Mouse (Mus musculus): ENCODE data around the gene Ciita. TPM values are rescaled to one million over a fixed set of nuclear protein-coding genes. Genes with fewer than 3 reads are reported as not detected.

The Ciita gene
- polyA plus RNA-seq, 1 experiment, result not detected

DNA sequence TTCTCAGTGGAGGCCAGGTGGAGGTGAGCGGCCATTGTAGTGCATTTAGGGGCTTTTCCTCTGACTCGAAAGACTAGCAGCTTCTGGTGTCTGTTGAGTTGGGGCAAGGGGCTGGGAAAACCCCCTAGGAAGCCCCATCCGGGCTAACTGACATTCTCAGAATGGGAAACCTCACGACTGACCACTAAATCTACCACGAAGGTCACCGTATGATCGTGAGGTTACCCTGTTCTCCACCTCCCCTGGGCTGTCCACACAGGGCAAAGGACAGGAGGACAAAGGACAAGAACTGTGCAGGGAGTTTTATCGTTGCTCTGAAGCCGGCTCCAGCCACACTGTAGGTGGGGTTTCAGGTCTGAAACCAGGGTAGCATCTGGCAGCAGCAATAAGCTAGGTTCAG, 30.9 kb upstream of the Ciita start:
- no peak overlapping the region for H3K27ac ChIP-seq (ENCODE audit: insufficient read depth, low read length)
- no peak for TF ChIP-seq CTCF (IDR thresholded peaks at IDR 0.05; ENCODE audit: low read depth, low read length)
- TF ChIP-seq EP300 (IDR thresholded peaks at IDR 0.05; ENCODE audit: insufficient read depth, low read depth, low read length), result no peak
- TF ChIP-seq POLR2A (IDR thresholded peaks at IDR 0.05; ENCODE audit: insufficient read depth, low read length), result no peak
- H3K4me3 ChIP-seq (ENCODE audit: low read depth, low read length), result no peak overlapping the region
- H3K4me1 ChIP-seq (ENCODE audit: control insufficient read depth, insufficient read depth, low read length), result no peaks in the 10 kb centered on the region
- H3K9me3 ChIP-seq (replicated peaks; ENCODE audit: control insufficient read depth, insufficient read depth, low read length, poor library complexity, severe bottlenecking), result no peaks in the 10 kb centered on the region
- H3K36me3 ChIP-seq (ENCODE audit: control insufficient read depth, insufficient read depth, low read length, poor library complexity, severe bottlenecking), result no peaks in the 10 kb centered on the region
- H3K9ac ChIP-seq (ENCODE audit: low read depth, poor library complexity, severe bottlenecking), result no peak overlapping the region
- no peaks in the 10 kb centered on the region for H3K27me3 ChIP-seq (ENCODE audit: control insufficient read depth, insufficient read depth, low read length, poor library complexity, severe bottlenecking)

- no peaks in the 10 kb centered on the region for H3K36me3 ChIP-seq (ENCODE audit: control insufficient read depth, insufficient read depth, low read length, poor library complexity, severe bottlenecking)
- H3K4me3 ChIP-seq (ENCODE audit: low read depth, low read length), result no peak overlapping the region
- H3K9me3 ChIP-seq (replicated peaks; ENCODE audit: control insufficient read depth, insufficient read depth, low read length, poor library complexity, severe bottlenecking), result no peaks in the 10 kb centered on the region
- no peaks in the 10 kb centered on the region for H3K4me1 ChIP-seq (ENCODE audit: control insufficient read depth, insufficient read depth, low read length)
- H3K27me3 ChIP-seq (ENCODE audit: control insufficient read depth, insufficient read depth, low read length, poor library complexity, severe bottlenecking), result no peaks in the 10 kb centered on the region
- TF ChIP-seq CTCF (IDR thresholded peaks at IDR 0.05; ENCODE audit: low read depth, low read length), result no peak
- TF ChIP-seq POLR2A (IDR thresholded peaks at IDR 0.05; ENCODE audit: insufficient read depth, low read length), result no peak
- TF ChIP-seq EP300 (IDR thresholded peaks at IDR 0.05; ENCODE audit: insufficient read depth, low read depth, low read length), result no peak
- no peak overlapping the region for H3K9ac ChIP-seq (ENCODE audit: low read depth, poor library complexity, severe bottlenecking)
- no peak overlapping the region for H3K27ac ChIP-seq (ENCODE audit: insufficient read depth, low read length)
These were observed 28.0 kb upstream of the Ciita start for GRCm38 (mm10) chr16:10451906-10452305.

DNA sequence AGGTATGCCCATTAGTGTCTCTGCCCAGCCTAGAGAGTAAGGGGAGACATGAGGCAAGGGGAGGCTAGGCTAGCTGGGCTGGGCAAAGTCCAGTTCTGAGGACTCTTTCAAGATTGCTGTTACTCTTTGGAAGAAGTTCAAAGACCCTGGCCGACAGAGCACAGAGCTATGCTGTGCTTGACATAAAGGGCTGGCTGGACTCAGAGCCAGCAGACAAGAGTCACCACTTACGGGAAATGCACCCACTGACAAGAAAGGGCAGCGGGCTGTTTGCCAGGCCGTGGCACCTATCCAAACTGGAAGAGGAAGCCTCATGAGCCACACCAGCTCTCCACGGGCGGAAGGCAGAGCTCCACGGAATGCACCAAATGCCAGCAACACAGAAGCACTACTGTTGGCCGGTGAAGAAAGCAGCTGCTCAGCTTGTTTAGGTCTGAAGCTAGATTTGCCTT, 27.4 kb upstream of the Ciita start:
- no peak overlapping the region for H3K27ac ChIP-seq (ENCODE audit: insufficient read depth, low read length)
- no peak overlapping the region for H3K4me3 ChIP-seq (ENCODE audit: low read depth, low read length)
- TF ChIP-seq EP300 (IDR thresholded peaks at IDR 0.05; ENCODE audit: insufficient read depth, low read depth, low read length) (no peak), POLR2A (IDR thresholded peaks at IDR 0.05; ENCODE audit: insufficient read depth, low read length) (no peak), CTCF (IDR thresholded peaks at IDR 0.05; ENCODE audit: low read depth, low read length) (no peak)
- H3K36me3 ChIP-seq (ENCODE audit: control insufficient read depth, insufficient read depth, low read length, poor library complexity, severe bottlenecking), result no peaks in the 10 kb centered on the region
- H3K9me3 ChIP-seq (replicated peaks; ENCODE audit: control insufficient read depth, insufficient read depth, low read length, poor library complexity, severe bottlenecking), result no peaks in the 10 kb centered on the region
- no peak overlapping the region for H3K9ac ChIP-seq (ENCODE audit: low read depth, poor library complexity, severe bottlenecking)
- H3K4me1 ChIP-seq (ENCODE audit: control insufficient read depth, insufficient read depth, low read length), result no peaks in the 10 kb centered on the region
- no peaks in the 10 kb centered on the region for H3K27me3 ChIP-seq (ENCODE audit: control insufficient read depth, insufficient read depth, low read length, poor library complexity, severe bottlenecking)

DNA sequence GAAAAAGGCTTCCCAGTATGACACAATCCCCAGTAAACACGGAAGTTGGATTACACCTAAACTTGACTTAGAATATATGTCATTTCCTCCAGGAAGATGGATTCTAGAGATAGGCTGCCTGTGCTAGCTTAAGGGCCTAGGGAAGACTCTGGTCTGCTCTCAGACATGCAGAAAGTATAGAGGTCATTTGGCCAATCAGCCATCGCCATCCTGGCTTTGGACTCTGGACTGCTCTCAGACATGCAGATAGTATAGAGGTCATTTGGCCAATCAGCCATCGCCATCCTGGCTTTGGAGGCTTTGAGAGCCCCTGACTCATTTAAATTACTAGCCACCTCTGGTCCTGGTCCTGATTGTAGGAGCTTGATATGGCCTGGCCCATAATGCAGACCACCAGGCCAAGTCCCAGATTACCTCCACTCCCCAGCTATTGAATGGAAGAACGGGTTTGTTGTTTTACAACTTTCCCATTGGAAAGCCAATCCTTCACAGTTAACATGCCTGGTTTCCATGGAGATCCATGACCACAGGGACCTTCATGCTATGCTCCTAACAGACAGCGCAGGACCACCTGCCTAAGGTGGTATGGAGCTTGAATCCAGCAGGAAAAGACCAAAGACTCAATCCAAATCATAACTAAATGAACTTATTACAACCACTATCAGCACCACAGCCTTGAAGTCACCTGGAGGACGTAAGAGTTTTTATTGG, 25.8 kb upstream of the Ciita start:
- Histone ChIP-seq H3K27ac (ENCODE audit: insufficient read depth, low read length) (no peak overlapping the region), H3K36me3 (ENCODE audit: control insufficient read depth, insufficient read depth, low read length, poor library complexity, severe bottlenecking) (no peaks in the 10 kb centered on the region), H3K4me3 (ENCODE audit: low read depth, low read length) (no peak overlapping the region), H3K9ac (ENCODE audit: low read depth, poor library complexity, severe bottlenecking) (no peak overlapping the region), H3K9me3 (replicated peaks; ENCODE audit: control insufficient read depth, insufficient read depth, low read length, poor library complexity, severe bottlenecking) (no peaks in the 10 kb centered on the region), H3K4me1 (ENCODE audit: control insufficient read depth, insufficient read depth, low read length) (no peaks in the 10 kb centered on the region), H3K27me3 (ENCODE audit: control insufficient read depth, insufficient read depth, low read length, poor library complexity, severe bottlenecking) (no peaks in the 10 kb centered on the region)
- TF ChIP-seq POLR2A (IDR thresholded peaks at IDR 0.05; ENCODE audit: insufficient read depth, low read length) (no peak), CTCF (IDR thresholded peaks at IDR 0.05; ENCODE audit: low read depth, low read length) (no peak), EP300 (IDR thresholded peaks at IDR 0.05; ENCODE audit: insufficient read depth, low read depth, low read length) (no peak)

DNA sequence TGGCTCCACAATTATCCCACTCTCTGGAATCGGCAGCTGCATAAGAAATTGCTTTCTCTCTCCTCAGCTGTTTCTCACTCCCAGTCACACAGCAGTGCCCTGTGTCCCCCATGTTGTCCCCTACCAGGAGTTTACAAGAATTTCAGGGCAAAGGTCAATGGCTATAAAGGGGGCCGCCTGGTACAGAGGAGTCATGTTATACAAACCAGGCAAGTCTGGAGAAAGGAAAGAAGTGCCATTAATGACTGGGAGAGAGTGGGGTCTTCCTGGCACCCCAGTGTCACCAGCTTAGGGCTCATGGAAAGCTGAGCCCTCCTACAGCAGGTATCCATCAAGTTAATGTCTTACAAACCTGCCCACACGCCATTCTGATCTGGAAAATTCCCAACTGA, 25.3 kb upstream of the Ciita start:
- no peak overlapping the region for H3K4me3 ChIP-seq (ENCODE audit: low read depth, low read length)
- no peaks in the 10 kb centered on the region for H3K9me3 ChIP-seq (replicated peaks; ENCODE audit: control insufficient read depth, insufficient read depth, low read length, poor library complexity, severe bottlenecking)
- H3K9ac ChIP-seq (ENCODE audit: low read depth, poor library complexity, severe bottlenecking), result no peak overlapping the region
- H3K27ac ChIP-seq (ENCODE audit: insufficient read depth, low read length), result no peak overlapping the region
- H3K27me3 ChIP-seq (ENCODE audit: control insufficient read depth, insufficient read depth, low read length, poor library complexity, severe bottlenecking), result no peaks in the 10 kb centered on the region
- no peaks in the 10 kb centered on the region for H3K4me1 ChIP-seq (ENCODE audit: control insufficient read depth, insufficient read depth, low read length)
- TF ChIP-seq CTCF (IDR thresholded peaks at IDR 0.05; ENCODE audit: low read depth, low read length), result no peak
- no peak for TF ChIP-seq EP300 (IDR thresholded peaks at IDR 0.05; ENCODE audit: insufficient read depth, low read depth, low read length)
- no peak for TF ChIP-seq POLR2A (IDR thresholded peaks at IDR 0.05; ENCODE audit: insufficient read depth, low read length)
- H3K36me3 ChIP-seq (ENCODE audit: control insufficient read depth, insufficient read depth, low read length, poor library complexity, severe bottlenecking), result no peaks in the 10 kb centered on the region

- Histone ChIP-seq H3K36me3 (ENCODE audit: control insufficient read depth, insufficient read depth, low read length, poor library complexity, severe bottlenecking) (no peaks in the 10 kb centered on the region), H3K4me3 (ENCODE audit: low read depth, low read length) (no peak overlapping the region), H3K4me1 (ENCODE audit: control insufficient read depth, insufficient read depth, low read length) (peaks cover 6% of the 10 kb centered on the region), H3K27ac (ENCODE audit: insufficient read depth, low read length) (no peak overlapping the region), H3K9me3 (replicated peaks; ENCODE audit: control insufficient read depth, insufficient read depth, low read length, poor library complexity, severe bottlenecking) (no peaks in the 10 kb centered on the region), H3K9ac (ENCODE audit: low read depth, poor library complexity, severe bottlenecking) (no peak overlapping the region), H3K27me3 (ENCODE audit: control insufficient read depth, insufficient read depth, low read length, poor library complexity, severe bottlenecking) (no peaks in the 10 kb centered on the region)
- TF ChIP-seq CTCF (IDR thresholded peaks at IDR 0.05; ENCODE audit: low read depth, low read length) (no peak), POLR2A (IDR thresholded peaks at IDR 0.05; ENCODE audit: insufficient read depth, low read length) (no peak), EP300 (IDR thresholded peaks at IDR 0.05; ENCODE audit: insufficient read depth, low read depth, low read length) (no peak)
These were observed 19.7 kb upstream of the Ciita start for GRCm38 (mm10) chr16:10460188-10460587.

Data from ES-Bruce4 (cell line).